Mouse (Mus musculus): ENCODE results near the gene Adh1. TPM values are rescaled to one million over a fixed set of nuclear protein-coding genes. Genes with fewer than 3 reads are reported as not detected.

Adh1 gene
- polyA plus RNA-seq, 1 experiment from 2014 or later, result 1,307 TPM

DNA sequence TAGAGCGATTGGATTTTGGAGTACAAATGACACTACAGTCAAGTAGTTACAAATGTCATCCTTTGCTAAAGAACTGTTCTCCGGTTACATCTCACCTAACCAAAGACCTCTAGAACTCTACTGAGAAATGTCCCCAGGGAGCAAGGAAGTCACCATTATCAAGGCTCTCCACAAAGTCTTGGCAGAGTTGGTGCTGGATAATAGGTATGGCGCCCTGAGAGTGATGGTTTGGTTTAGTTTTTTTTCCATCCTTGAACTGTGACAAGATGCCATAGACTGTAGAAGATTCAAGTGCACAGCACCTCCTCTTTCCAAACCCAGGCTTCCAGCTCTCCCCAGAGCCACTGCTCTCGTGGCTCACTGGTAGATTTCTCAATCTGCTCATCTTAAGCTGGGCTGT is 26.9 kb downstream of the Adh1 start:
- Histone ChIP-seq H3K36me3 (ENCODE audit: control insufficient read depth, insufficient read depth, low read length) (peaks cover 14% of the 10 kb centered on the region), H3K9me3 (ENCODE audit: control insufficient read depth, low read length) (no peaks in the 10 kb centered on the region), H3K4me3 (ENCODE audit: low read length) (no peak overlapping the region), H3K27me3 (ENCODE audit: control insufficient read depth, insufficient read depth, low read depth, low read length) (no peaks in the 10 kb centered on the region), H3K9ac (ENCODE audit: low read length) (no peak overlapping the region), H3K4me2 (ENCODE audit: low read depth, low read length) (no peak overlapping the region), H3K4me1 (replicated peaks; ENCODE audit: control insufficient read depth, insufficient read depth, low read length) (no peaks in the 10 kb centered on the region), H3K27ac (ENCODE audit: low read length) (peak overlapping the region; percentile 22; the same call in 1 of the 2 replicates)
- WGBS, result 86% methylated on average over 4 of the region's 4 CpGs
- no peak for ATAC-seq (ENCODE audit: low read depth)

DNA sequence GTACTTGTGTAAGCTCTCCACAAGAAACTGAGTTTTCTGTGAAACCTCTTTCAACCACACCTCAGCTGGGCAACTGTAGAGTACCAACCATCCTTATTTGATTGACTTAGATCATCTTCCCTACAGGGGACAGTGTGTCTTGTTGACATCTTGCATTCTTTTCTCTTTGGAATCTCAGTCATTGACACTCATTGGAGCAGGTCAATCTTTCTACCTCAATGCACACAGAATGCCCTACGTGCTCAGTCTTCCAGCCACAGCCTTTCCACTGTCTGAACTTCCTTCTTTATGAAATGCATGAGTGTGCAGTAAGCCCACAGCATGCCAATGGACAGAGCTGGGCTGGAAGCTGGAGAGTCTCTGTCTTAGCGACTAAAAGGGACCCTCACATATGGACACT is 29.9 kb downstream of the Adh1 start:
- H3K9ac ChIP-seq (ENCODE audit: low read length), result no peak overlapping the region
- no peaks in the 10 kb centered on the region for H3K27me3 ChIP-seq (ENCODE audit: control insufficient read depth, insufficient read depth, low read depth, low read length)
- peaks cover 8% of the 10 kb centered on the region; the same call in 1 of the 2 replicates for H3K36me3 ChIP-seq (ENCODE audit: control insufficient read depth, insufficient read depth, low read length)
- ATAC-seq (ENCODE audit: low read depth), result no peak
- WGBS, result 76% methylated on average over 2 of the region's 2 CpGs
- H3K4me2 ChIP-seq (ENCODE audit: low read depth, low read length), result no peak overlapping the region
- H3K4me3 ChIP-seq (ENCODE audit: low read length), result no peak overlapping the region
- H3K27ac ChIP-seq (ENCODE audit: low read length), result no peak overlapping the region
- H3K4me1 ChIP-seq (replicated peaks; ENCODE audit: control insufficient read depth, insufficient read depth, low read length), result no peaks in the 10 kb centered on the region
- peaks cover 2% of the 10 kb centered on the region; the same call in 1 of the 2 replicates for H3K9me3 ChIP-seq (ENCODE audit: control insufficient read depth, low read length)

DNA sequence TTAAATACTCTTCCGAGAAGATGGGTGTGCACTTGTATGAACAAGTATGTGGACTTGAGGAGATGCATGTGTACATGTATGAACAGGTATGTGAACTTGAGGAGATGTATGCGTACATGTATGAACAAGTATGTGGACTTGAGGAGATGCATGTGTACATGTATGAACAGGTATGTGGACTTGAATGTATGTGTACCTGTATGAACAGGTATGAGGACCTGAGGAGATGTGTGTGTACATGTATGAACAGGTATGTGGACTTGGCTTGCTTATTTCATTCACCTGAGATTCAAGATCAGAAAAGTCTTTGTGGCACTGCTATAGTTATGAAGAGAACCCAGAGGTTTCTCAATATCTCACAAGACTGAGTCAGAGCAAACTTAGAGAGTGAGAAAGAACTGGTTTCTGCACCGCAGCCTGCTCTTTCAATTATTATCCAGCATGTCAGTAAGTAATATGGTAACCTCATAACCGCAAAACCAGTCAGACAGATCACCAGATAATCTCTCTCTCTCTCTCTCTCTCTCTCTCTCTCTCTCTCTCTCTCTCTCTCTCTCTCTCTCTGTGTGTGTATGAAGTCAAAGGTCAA is 30.8 kb downstream of the Adh1 start:
- Histone ChIP-seq H3K4me3 (ENCODE audit: low read length) (no peak overlapping the region), H3K27me3 (ENCODE audit: control insufficient read depth, insufficient read depth, low read depth, low read length) (no peaks in the 10 kb centered on the region), H3K9me3 (ENCODE audit: control insufficient read depth, low read length) (peaks cover 2% of the 10 kb centered on the region; the same call in 1 of the 2 replicates), H3K4me2 (ENCODE audit: low read depth, low read length) (no peak overlapping the region), H3K27ac (ENCODE audit: low read length) (no peak overlapping the region), H3K36me3 (ENCODE audit: control insufficient read depth, insufficient read depth, low read length) (peaks cover 8% of the 10 kb centered on the region; the same call in 1 of the 2 replicates), H3K4me1 (replicated peaks; ENCODE audit: control insufficient read depth, insufficient read depth, low read length) (no peaks in the 10 kb centered on the region), H3K9ac (ENCODE audit: low read length) (no peak overlapping the region)
- WGBS, result 90% methylated on average over 4 of the region's 4 CpGs
- no peak for ATAC-seq (ENCODE audit: low read depth)

DNA sequence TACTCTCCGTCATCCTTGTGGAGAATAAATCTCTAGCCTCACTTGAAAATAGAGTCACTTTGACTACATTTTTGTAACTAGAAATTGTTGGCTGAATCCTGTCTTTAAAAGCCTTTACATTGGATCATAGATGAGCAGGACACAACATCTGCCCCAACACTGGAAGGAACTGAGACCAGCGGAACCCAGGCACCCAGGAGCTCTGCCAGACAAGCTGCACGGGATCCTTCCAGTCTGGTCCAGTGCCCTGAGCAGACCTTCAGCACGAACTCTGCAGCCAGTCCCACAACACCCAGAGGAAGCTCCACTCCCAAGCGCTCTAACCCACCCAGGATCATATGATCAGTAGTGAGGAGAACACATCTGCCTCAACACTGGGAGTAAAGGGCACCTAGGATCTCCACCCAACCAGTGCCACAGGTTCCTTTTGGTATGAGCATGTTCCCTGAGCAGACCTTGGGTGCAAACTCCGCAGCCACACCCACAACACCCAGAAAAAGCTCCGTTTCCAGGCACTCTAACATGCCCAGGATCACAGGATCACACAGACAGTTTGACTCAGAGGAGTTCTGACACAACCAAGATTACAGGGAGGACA is 32.6 kb downstream of the Adh1 start:
- peak overlapping the region; percentile 46 for H3K27ac ChIP-seq (ENCODE audit: low read length)

DNA sequence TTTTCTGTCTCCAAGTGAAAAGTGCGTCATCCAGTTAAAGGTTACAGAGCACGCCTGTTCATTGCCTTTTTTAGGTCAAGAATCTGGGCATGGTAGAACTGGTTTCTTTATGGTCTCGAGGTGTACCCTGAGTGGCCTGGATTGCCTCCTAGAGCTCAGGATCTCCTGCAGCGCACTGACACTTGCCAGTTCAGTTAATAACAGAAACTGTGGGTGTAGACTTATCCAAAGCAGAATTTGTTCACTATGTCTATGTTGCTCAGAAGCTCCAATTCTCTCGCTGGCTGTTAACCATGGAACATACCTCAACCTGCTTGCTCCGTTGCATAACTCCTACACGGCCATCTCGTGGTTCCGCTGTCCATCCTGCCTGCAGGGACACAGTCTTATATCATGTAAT is 39.3 kb downstream of the Adh1 start:
- H3K36me3 ChIP-seq (ENCODE audit: control insufficient read depth, insufficient read depth, low read length), result no peaks in the 10 kb centered on the region
- peaks cover 9% of the 10 kb centered on the region; the same call in 1 of the 2 replicates for H3K9me3 ChIP-seq (ENCODE audit: control insufficient read depth, low read length)
- no peak overlapping the region for H3K4me2 ChIP-seq (ENCODE audit: low read depth, low read length)
- H3K9ac ChIP-seq (ENCODE audit: low read length), result no peak overlapping the region
- no peak overlapping the region for H3K4me3 ChIP-seq (ENCODE audit: low read length)
- peaks cover 21% of the 10 kb centered on the region for H3K4me1 ChIP-seq (replicated peaks; ENCODE audit: control insufficient read depth, insufficient read depth, low read length)
- no peak overlapping the region for H3K27ac ChIP-seq (ENCODE audit: low read length)
- no peaks in the 10 kb centered on the region for H3K27me3 ChIP-seq (ENCODE audit: control insufficient read depth, insufficient read depth, low read depth, low read length)
- WGBS, result 87% methylated on average over 9 of the region's 9 CpGs
- ATAC-seq (ENCODE audit: low read depth), result no peak

More for the DNA sequence above, 32.6 kb downstream of the Adh1 start:
- ATAC-seq (ENCODE audit: low read depth), result peak; percentile 56
- H3K9ac ChIP-seq (ENCODE audit: low read length), result no peak overlapping the region
- no peaks in the 10 kb centered on the region for H3K27me3 ChIP-seq (ENCODE audit: control insufficient read depth, insufficient read depth, low read depth, low read length)
- 81% methylated on average over 7 of the region's 7 CpGs for WGBS
- no peak overlapping the region for H3K4me2 ChIP-seq (ENCODE audit: low read depth, low read length)
- peaks cover 9% of the 10 kb centered on the region; the same call in 1 of the 2 replicates for H3K9me3 ChIP-seq (ENCODE audit: control insufficient read depth, low read length)
- H3K4me3 ChIP-seq (ENCODE audit: low read length), result no peak overlapping the region
- H3K4me1 ChIP-seq (replicated peaks; ENCODE audit: control insufficient read depth, insufficient read depth, low read length), result no peaks in the 10 kb centered on the region
- peaks cover 8% of the 10 kb centered on the region; the same call in 1 of the 2 replicates for H3K36me3 ChIP-seq (ENCODE audit: control insufficient read depth, insufficient read depth, low read length)

DNA sequence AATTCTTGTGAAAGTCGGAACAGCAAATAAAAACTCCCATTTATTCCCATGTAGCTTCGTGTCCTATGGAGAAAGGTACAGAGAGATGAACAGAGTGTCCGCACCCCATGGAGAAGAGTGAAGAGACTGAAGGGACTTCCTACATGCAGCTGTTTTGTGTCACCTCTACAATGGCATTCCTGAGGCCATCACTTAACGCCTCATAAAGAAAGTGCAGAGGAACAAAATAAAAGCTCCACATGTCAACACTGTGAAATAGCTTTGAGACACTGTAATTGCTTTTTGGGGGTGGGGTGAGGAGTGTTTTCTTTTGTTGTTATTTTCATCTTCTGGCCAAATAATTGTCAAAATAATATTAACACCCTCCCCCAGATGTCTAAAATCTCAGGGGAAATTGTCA is 41.9 kb downstream of the Adh1 start:
- 43% methylated on average over 4 of the region's 4 CpGs for WGBS
- no peak overlapping the region for H3K4me2 ChIP-seq (ENCODE audit: low read depth, low read length)
- H3K27me3 ChIP-seq (ENCODE audit: control insufficient read depth, insufficient read depth, low read depth, low read length), result no peaks in the 10 kb centered on the region
- no peak overlapping the region for H3K9ac ChIP-seq (ENCODE audit: low read length)
- ATAC-seq (ENCODE audit: low read depth), result peak; percentile 75
- H3K36me3 ChIP-seq (ENCODE audit: control insufficient read depth, insufficient read depth, low read length), result no peaks in the 10 kb centered on the region
- H3K4me1 ChIP-seq (replicated peaks; ENCODE audit: control insufficient read depth, insufficient read depth, low read length), result peaks cover 36% of the 10 kb centered on the region
- H3K27ac ChIP-seq (ENCODE audit: low read length), result peak overlapping the region; percentile 76
- H3K9me3 ChIP-seq (ENCODE audit: control insufficient read depth, low read length), result peaks cover 6% of the 10 kb centered on the region; the same call in 1 of the 2 replicates
- H3K4me3 ChIP-seq (ENCODE audit: low read length), result no peak overlapping the region

DNA sequence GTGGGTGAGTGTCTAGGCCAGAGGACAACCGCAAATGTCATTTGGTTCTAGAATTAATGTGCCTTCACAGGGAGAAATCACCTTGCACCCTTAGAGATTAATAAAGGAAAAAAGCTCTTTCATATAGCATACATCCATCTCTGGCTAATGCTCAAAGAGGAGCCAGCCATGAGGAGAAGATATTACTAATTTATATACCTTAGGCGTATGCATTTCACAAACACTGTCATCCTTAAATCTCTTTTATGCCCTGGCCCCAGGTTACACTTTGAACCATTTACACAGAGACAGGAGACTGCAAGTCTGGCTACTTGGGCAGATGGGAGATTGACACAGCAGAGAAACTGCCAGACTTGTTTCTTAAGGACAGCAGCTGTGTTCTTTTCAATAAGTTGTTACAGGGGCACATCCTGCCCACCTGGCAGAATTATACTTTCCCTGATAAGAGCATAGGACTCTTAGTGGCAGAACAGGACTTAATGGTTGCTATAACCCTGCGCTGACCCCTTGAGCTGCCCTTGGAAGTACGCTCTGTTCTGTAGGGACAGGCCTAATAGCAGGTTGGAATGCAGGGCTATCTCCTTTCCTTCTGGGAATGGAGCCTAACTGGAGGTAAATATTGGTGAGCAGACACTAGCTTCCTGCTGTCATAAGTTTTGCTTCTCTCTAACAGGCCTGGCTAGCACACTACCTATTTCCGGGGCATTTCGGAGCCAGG is 43.1 kb downstream of the Adh1 start:
- WGBS, result 52% methylated on average over 6 of the region's 6 CpGs
- H3K27me3 ChIP-seq (ENCODE audit: control insufficient read depth, insufficient read depth, low read depth, low read length), result no peaks in the 10 kb centered on the region
- peak overlapping the region; percentile 79 for H3K27ac ChIP-seq (ENCODE audit: low read length)
- H3K9ac ChIP-seq (ENCODE audit: low read length), result 0 out of 2 replicates have a peak overlapping the region, but pooled peaks have one; percentile 17
- no peak for ATAC-seq (ENCODE audit: low read depth)
- H3K36me3 ChIP-seq (ENCODE audit: control insufficient read depth, insufficient read depth, low read length), result no peaks in the 10 kb centered on the region
- H3K4me1 ChIP-seq (replicated peaks; ENCODE audit: control insufficient read depth, insufficient read depth, low read length), result peaks cover 36% of the 10 kb centered on the region
- H3K4me2 ChIP-seq (ENCODE audit: low read depth, low read length), result no peak overlapping the region
- H3K4me3 ChIP-seq (ENCODE audit: low read length), result no peak overlapping the region
- H3K9me3 ChIP-seq (ENCODE audit: control insufficient read depth, low read length), result no peaks in the 10 kb centered on the region

DNA sequence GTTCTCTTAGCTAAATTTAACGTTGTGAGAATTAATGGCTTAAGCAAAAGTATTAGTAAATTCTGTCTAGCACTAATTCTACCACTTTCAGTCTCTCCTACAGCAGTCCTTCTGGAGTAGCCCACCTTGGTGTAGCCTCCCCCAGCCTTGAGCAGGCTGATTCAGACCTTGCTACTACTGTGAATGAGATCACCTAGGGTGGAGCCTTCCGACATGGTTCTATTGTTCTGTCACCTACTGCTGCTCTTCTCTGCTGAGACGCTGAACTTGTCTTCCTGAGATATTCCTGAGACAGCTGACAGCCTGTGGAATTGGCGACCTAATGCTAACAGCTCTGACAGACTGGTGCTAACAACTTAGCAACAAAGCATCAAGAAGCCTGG is 43.7 kb downstream of the Adh1 start:
- no peak for ATAC-seq (ENCODE audit: low read depth)
- peak overlapping the region; percentile 78 for H3K27ac ChIP-seq (ENCODE audit: low read length)
- 34% methylated on average over 4 of the region's 4 CpGs for WGBS

More for the DNA sequence above, 43.7 kb downstream of the Adh1 start:
- Histone ChIP-seq H3K4me2 (ENCODE audit: low read depth, low read length) (no peak overlapping the region), H3K36me3 (ENCODE audit: control insufficient read depth, insufficient read depth, low read length) (no peaks in the 10 kb centered on the region), H3K9me3 (ENCODE audit: control insufficient read depth, low read length) (no peaks in the 10 kb centered on the region), H3K27me3 (ENCODE audit: control insufficient read depth, insufficient read depth, low read depth, low read length) (no peaks in the 10 kb centered on the region), H3K9ac (ENCODE audit: low read length) (no peak overlapping the region), H3K4me3 (ENCODE audit: low read length) (no peak overlapping the region), H3K4me1 (replicated peaks; ENCODE audit: control insufficient read depth, insufficient read depth, low read length) (peaks cover 36% of the 10 kb centered on the region)

Data from lung, embryonic 16.5 days (tissue).